Mouse (Mus musculus): ENCODE data around the gene Fam167b.
A peak's percentile ranks its signal among the peaks of the same experiment; 100 is the strongest.
"Not testable (repeated sequence)": the region's sequence is repeated elsewhere in the genome, so short reads cannot be mapped to it uniquely, and the experiment has no call there.

Fam167b gene

GRCm38 (mm10) chr4:129561184-129561583 lies 17.2 kb downstream of the Fam167b start:
- no peak for DNase-seq (ENCODE audit: low spot score in 2 of 2)

GRCm38 (mm10) chr4:129558321-129558955 lies 19.9 kb downstream of the Fam167b start:
- peak; percentile 90 to 94 for DNase-seq (ENCODE audit: low spot score in 2 of 2)

- no peak for DNase-seq (ENCODE audit: low spot score in 2 of 2)
These were observed 21.0 kb downstream of the Fam167b start for GRCm38 (mm10) chr4:129557256-129557808.

- DNase-seq (ENCODE audit: low spot score in 2 of 2): peak; percentile 87 to 93
These were observed 21.7 kb downstream of the Fam167b start for GRCm38 (mm10) chr4:129556532-129557223.

- DNase-seq (ENCODE audit: low spot score in 2 of 2): peak in 1 of 2 experiments; percentile 16
These were observed 22.4 kb downstream of the Fam167b start for GRCm38 (mm10) chr4:129555862-129556531.

GRCm38 (mm10) chr4:129555421-129555861 lies 22.9 kb downstream of the Fam167b start:
- DNase-seq (ENCODE audit: low spot score in 2 of 2): peak in 1 of 2 experiments; percentile 29

GRCm38 (mm10) chr4:129554512-129554911 lies 23.8 kb downstream of the Fam167b start:
- not testable (repeated sequence) for DNase-seq (ENCODE audit: low spot score in 2 of 2)

- DNase-seq (ENCODE audit: low spot score in 2 of 2): no peak
These were observed 28.1 kb downstream of the Fam167b start for GRCm38 (mm10) chr4:129550295-129550694.

GRCm38 (mm10) chr4:129549306-129549705 lies 29.0 kb downstream of the Fam167b start:
- DNase-seq (ENCODE audit: low spot score in 2 of 2): peak; percentile 53 to 77

GRCm38 (mm10) chr4:129547631-129548030 lies 30.7 kb downstream of the Fam167b start:
- not testable (repeated sequence) for DNase-seq (ENCODE audit: low spot score in 2 of 2)

GRCm38 (mm10) chr4:129544106-129544505 lies 34.2 kb downstream of the Fam167b start:
- no peak for DNase-seq (ENCODE audit: low spot score in 2 of 2)

GRCm38 (mm10) chr4:129542592-129543141 lies 35.7 kb downstream of the Fam167b start, which contains the start of gene Hdac1:
Gene Hdac1 (minus strand): TSS chr4:129542713.
- peak; percentile 97 to 98 for DNase-seq (ENCODE audit: low spot score in 2 of 2)

- DNase-seq (ENCODE audit: low spot score in 2 of 2): peak; percentile 41 to 62
These were observed 36.3 kb downstream of the Fam167b start for GRCm38 (mm10) chr4:129541868-129542591.

GRCm38 (mm10) chr4:129540012-129540411 lies 38.3 kb downstream of the Fam167b start:
- peak; percentile 40 to 58 for DNase-seq (ENCODE audit: low spot score in 2 of 2)

GRCm38 (mm10) chr4:129528901-129529300 lies 49.4 kb downstream of the Fam167b start:
- DNase-seq (ENCODE audit: low spot score in 2 of 2): not testable (repeated sequence)

Data from thymus, postnatal 10 days (tissue).